Mouse (Mus musculus) adrenal gland (tissue): ENCODE data around the gene Alkbh3.

Source experiments
- intact Hi-C: fragments of 180-260 bp; cut with DNase I; formaldehyde crosslinking; loops from one replicate; pipeline ENCODE4 v1.15.1; 2025

Alkbh3 gene

GRCm38 (mm10) chr2:94001411-94001810, 9.2 kb downstream of the Alkbh3 start:
- intact Hi-C loops: loop anchor here (1.0 kb wide), 1 partner anchor 130 kb away; no protein-coding TSS in a partner anchor

GRCm38 (mm10) chr2:93996254-93996653, 14.4 kb downstream of the Alkbh3 start, which contains the start of gene Gm27027:
Gm27027 (minus strand) TSS chr2:93996354.
- intact Hi-C loops: no loop called here

GRCm38 (mm10) chr2:93992810-93993209, 17.8 kb downstream of the Alkbh3 start:
- intact Hi-C loops: no loop called here

GRCm38 (mm10) chr2:93992259-93992658, 18.3 kb downstream of the Alkbh3 start:
- intact Hi-C loops: no loop called here

GRCm38 (mm10) chr2:93991336-93991735, 19.3 kb downstream of the Alkbh3 start:
- intact Hi-C loops: no loop called here

- intact Hi-C loops: no loop called here
Observed at GRCm38 (mm10) chr2:93988440-93988839, 22.2 kb downstream of the Alkbh3 start.

GRCm38 (mm10) chr2:93982457-93983235, 28.0 kb downstream of the Alkbh3 start:
- intact Hi-C loops: no loop called here

- intact Hi-C loops: no loop called here
Observed at GRCm38 (mm10) chr2:93979249-93980120, 31.1 kb downstream of the Alkbh3 start.

GRCm38 (mm10) chr2:93976436-93977252, 34.0 kb downstream of the Alkbh3 start:
- intact Hi-C loops: no loop called here

- intact Hi-C loops: no loop called here
Observed at GRCm38 (mm10) chr2:93975526-93976435, 34.8 kb downstream of the Alkbh3 start.

GRCm38 (mm10) chr2:93975041-93975440, 35.6 kb downstream of the Alkbh3 start:
- intact Hi-C loops: no loop called here

GRCm38 (mm10) chr2:93971647-93972046, 39.0 kb downstream of the Alkbh3 start:
- intact Hi-C loops: no loop called here

GRCm38 (mm10) chr2:93964494-93965160, 46.0 kb downstream of the Alkbh3 start:
- intact Hi-C loops: no loop called here

GRCm38 (mm10) chr2:93963802-93964201, 46.8 kb downstream of the Alkbh3 start:
- intact Hi-C loops: no loop called here

GRCm38 (mm10) chr2:93961716-93962115, 48.9 kb downstream of the Alkbh3 start:
- intact Hi-C loops: no loop called here

GRCm38 (mm10) chr2:93959346-93959745, 51.3 kb downstream of the Alkbh3 start:
- intact Hi-C loops: loop anchor here (5.0 kb wide), 1 partner anchor 77 kb away; no protein-coding TSS in a partner anchor

- intact Hi-C loops: loop anchor here (5.0 kb wide), 1 partner anchor 76 kb away; no protein-coding TSS in a partner anchor
Observed at GRCm38 (mm10) chr2:93958216-93958615, 52.4 kb downstream of the Alkbh3 start.

GRCm38 (mm10) chr2:93957785-93958175, 52.8 kb downstream of the Alkbh3 start:
- intact Hi-C loops: loop anchor here (5.0 kb wide), 1 partner anchor 75 kb away; no protein-coding TSS in a partner anchor
